Mouse (Mus musculus) liver, adult 2 months (tissue): ENCODE results near the gene Gm21981. TPM values are rescaled to one million over a fixed set of nuclear protein-coding genes. Genes with fewer than 3 reads are reported as not detected.

ENCODE experiments used
- DNase-seq: peaks from one replicate; pipeline ENCODE4 v3.0.0-alpha.2; 2011; ENCODE audit warnings: low read depth, low spot score; ENCODE audit errors: extremely low read depth
- H3K27ac ChIP-seq: fragments of 200-500 bp; replicated peaks from 2 replicates; pipeline ENCODE4 v1.5.1; 2012; ENCODE audit warnings: low read depth, mild to moderate bottlenecking, control low read depth, inconsistent platforms, low read length; ENCODE audit not compliant: insufficient read depth
- H3K27me3 ChIP-seq: fragments of 200-500 bp; 2 replicates; pipeline ENCODE4 v1.6.1; 2012; ENCODE audit warnings: mild to moderate bottlenecking, moderate library complexity, low read length, inconsistent platforms; ENCODE audit not compliant: control insufficient read depth, insufficient read depth
- H3K36me3 ChIP-seq: fragments of 200-500 bp; 2 replicates; pipeline ENCODE4 v1.6.1; 2012; ENCODE audit warnings: low read length, inconsistent platforms; ENCODE audit not compliant: control insufficient read depth, insufficient read depth
- H3K4me1 ChIP-seq: fragments of 200-500 bp; 2 replicates; pipeline ENCODE4 v1.6.1; 2011; ENCODE audit warnings: low read length; ENCODE audit not compliant: control insufficient read depth, insufficient read depth
- H3K4me3 ChIP-seq: fragments of 200-500 bp; 2 replicates; pipeline ENCODE4 v1.5.1; 2011; ENCODE audit warnings: low read depth, mild to moderate bottlenecking, control low read depth, low read length, moderate library complexity; ENCODE audit not compliant: insufficient read depth
- H3K79me2 ChIP-seq: fragments of 200-500 bp; 2 replicates; pipeline ENCODE4 v1.6.1; 2012; ENCODE audit warnings: inconsistent platforms, mild to moderate bottlenecking, low read length, moderate library complexity; ENCODE audit not compliant: control insufficient read depth, insufficient read depth
- H3K9ac ChIP-seq: fragments of 200-500 bp; 2 replicates; pipeline ENCODE4 v1.6.1; 2012; ENCODE audit warnings: low read depth, mild to moderate bottlenecking, control low read depth, inconsistent platforms, low read length
- CTCF ChIP-seq: fragments of 200-500 bp; IDR thresholded peaks from 2 replicates; pipeline ENCODE4 v1.5.1; 2011; ENCODE audit warnings: low read depth, low read length, control low read depth
- POLR2A ChIP-seq: fragments of 200-500 bp; IDR thresholded peaks from 2 replicates; pipeline ENCODE4 v1.6.1; 2011; ENCODE audit warnings: low read length, control low read depth; ENCODE audit not compliant: insufficient read depth; ENCODE audit errors: extremely low read depth
- WGBS: fragments of 180-500 bp; shearing (Covaris S2); methylation state at CpG from one replicate; pipeline ENCODE4 v1.1.7; 2018; 5-methylcytosine and 5-hydroxymethylcytosine counted together
- polyA plus RNA-seq: library from polyadenylated mRNA; depleted of rRNA; stranded (reverse); fragments of >200 nt; gene quantifications from 2 replicates; pipeline ENCODE4 v1.2.3, GENCODE M21; 2012
- total RNA-seq: library from RNA; depleted of rRNA; stranded (reverse); fragments of >200 nt; gene quantifications from 2 replicates; pipeline ENCODE4 v1.2.3, GENCODE M21; 2014

Gm21981 gene
- total and polyA plus RNA-seq, 2 experiments, result 0.09 to 0.46 TPM

DNA sequence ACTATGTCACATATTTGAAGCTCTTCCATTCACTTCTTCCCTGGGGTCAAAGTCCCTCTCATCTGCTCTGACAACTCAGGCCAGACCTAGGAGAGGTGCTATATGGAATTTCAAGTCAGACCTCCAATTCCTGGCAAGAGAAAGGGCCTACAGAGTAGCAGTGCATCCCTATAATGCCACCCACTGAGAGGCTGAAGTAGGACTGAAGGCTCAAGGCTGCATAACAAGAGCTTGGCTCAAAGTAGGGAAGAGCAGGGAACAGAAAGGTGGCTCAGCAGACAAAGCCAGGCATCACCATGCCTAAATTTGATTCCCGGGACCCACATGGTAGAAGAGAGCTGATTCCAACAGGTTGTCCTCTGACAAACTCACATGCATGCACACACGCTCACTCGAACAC, 2.6 kb downstream of the Gm21981 start:
- WGBS, result 97% methylated on average over 3 of the region's 3 CpGs
- no peaks in the 10 kb centered on the region for H3K36me3 ChIP-seq
- no peak overlapping the region for H3K9ac ChIP-seq
- H3K27me3 ChIP-seq, result no peaks in the 10 kb centered on the region
- no peaks in the 10 kb centered on the region; the same call in 1 of the 2 replicates for H3K79me2 ChIP-seq
- H3K4me1 ChIP-seq, result peaks cover 12% of the 10 kb centered on the region
- H3K27ac ChIP-seq, result no peak overlapping the region
- no peak overlapping the region for H3K4me3 ChIP-seq
- TF ChIP-seq CTCF (no peak), POLR2A (no peak)
- no peak for DNase-seq

DNA sequence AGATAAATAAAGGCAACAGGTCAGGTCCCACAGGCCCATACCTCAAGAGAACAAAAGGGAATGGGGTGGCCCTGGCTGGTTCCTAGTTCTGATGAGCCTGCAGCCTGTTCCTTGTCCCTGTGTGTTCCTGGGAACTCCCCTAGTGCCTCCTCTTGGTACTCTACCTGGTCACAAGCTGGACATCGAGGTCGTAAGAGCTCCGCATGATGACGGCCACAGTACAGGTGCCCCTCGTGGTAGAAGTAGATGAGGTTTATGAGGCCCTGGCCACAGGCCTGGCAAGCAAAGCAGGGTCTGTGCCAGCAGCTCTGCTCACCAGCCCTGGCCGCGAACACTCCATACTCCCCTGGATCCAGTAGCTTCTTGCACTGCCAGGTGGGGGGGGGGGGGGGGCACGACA, 4.4 kb downstream of the Gm21981 start:
- H3K27me3 ChIP-seq, result no peaks in the 10 kb centered on the region
- H3K36me3 ChIP-seq, result peaks cover 2% of the 10 kb centered on the region; the same call in 1 of the 2 replicates
- no peak overlapping the region for H3K4me3 ChIP-seq
- TF ChIP-seq POLR2A (no peak), CTCF (no peak)
- WGBS, result 88% methylated on average over 6 of the region's 8 CpGs
- no peak for DNase-seq
- no peak overlapping the region for H3K9ac ChIP-seq
- H3K4me1 ChIP-seq, result peaks cover 9% of the 10 kb centered on the region
- no peak overlapping the region for H3K27ac ChIP-seq
- H3K79me2 ChIP-seq, result no peaks in the 10 kb centered on the region; the same call in 1 of the 2 replicates

DNA sequence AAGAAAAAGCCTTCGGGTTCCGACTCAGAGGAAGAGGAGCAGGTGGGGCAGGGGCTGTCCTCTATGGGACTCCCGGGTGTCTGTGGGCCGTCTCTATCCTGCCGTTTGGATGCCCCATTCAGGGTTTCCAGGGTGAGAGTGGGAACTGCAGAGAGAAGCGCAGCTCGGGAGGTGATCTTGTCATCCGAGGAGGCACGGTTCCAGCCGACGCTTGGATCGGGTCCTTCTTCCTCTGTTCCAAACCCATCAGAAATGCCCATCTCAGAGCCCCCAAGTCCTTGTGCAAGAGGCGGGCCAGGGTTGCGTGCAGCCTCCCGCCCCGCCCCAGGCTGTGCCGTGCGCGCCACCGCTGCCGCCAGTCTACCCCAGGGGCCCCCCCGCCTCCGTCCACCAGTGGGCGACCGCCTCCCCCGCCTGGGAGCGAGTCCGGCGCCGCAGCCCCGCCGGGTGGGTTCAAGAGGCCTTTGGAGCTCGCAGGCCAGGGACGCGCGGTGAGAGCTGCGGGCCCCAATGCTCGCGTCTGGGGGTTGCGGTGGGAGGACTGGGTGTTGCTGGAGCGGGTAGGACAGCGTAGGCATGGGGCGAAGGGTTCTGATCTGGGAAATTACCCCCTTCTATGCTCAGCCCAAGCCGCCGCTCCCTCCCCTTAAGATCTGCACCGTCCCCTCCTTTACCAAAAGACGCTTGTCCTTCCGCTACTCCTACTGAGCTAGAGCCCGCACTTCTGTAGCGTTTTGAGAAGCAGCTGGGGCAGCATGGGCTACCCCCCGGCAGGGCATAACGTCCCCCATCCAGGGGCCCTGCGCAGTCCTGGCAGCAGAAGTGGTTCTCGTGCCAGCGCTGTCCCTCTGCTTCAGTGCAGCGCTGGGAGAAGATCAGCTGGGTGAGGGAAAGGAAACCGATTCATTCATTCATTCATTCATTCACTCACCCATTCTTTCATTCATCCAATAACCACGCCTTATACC, 5.4 kb downstream of the Gm21981 start, which contains the start of gene Frs3:
Gene Frs3 (plus strand): TSS at position 423 of the 968 bp plus-strand sequence.
- H3K27me3 ChIP-seq, result no peaks in the 10 kb centered on the region
- 13% methylated on average over 58 of the region's 58 CpGs for WGBS
- no peaks in the 10 kb centered on the region; the same call in 1 of the 2 replicates for H3K79me2 ChIP-seq
- TF ChIP-seq CTCF (no peak), POLR2A (0 out of 2 replicates have a peak, but pooled peaks have one; percentile 3)
- no peak for DNase-seq
- H3K4me3 ChIP-seq, result peak within 1 kb of the TSS; percentile 82
- peaks cover 8% of the 10 kb centered on the region; the same call in 1 of the 2 replicates for H3K36me3 ChIP-seq
- H3K4me1 ChIP-seq, result peaks cover 7% of the 10 kb centered on the region
- H3K27ac ChIP-seq, result peak within 1 kb of the TSS; percentile 81
- H3K9ac ChIP-seq, result peak within 1 kb of the TSS; percentile 86

DNA sequence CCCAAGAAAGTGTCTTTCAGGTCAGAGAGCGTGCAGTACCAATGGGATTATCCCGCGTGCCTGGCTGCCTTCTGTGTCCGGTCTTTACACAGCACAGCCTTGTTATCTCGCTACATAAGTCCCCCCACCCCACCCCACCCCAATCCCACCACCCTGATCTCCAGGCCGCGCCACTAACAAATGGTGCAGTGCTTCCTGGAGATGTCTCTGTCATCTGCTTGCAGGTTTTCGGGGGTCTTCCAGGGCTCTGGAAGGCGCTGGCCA, 6.0 kb downstream of the Gm21981 start, which contains the start of gene Tomm6:
Gene Tomm6 (minus strand): TSS at position 43 of the 264 bp plus-strand sequence.
- H3K27ac ChIP-seq, result peak within 1 kb of the TSS; percentile 81
- no peak for DNase-seq
- TF ChIP-seq CTCF (no peak), POLR2A (no peak)
- WGBS, result 0% methylated on average over 9 of the region's 9 CpGs
- H3K9ac ChIP-seq, result peak within 1 kb of the TSS; percentile 86
- H3K79me2 ChIP-seq, result no peaks in the 10 kb centered on the region; the same call in 1 of the 2 replicates
- H3K4me3 ChIP-seq, result peak within 1 kb of the TSS; percentile 82
- no peaks in the 10 kb centered on the region for H3K27me3 ChIP-seq
- peaks cover 7% of the 10 kb centered on the region for H3K4me1 ChIP-seq
- peaks cover 8% of the 10 kb centered on the region; the same call in 1 of the 2 replicates for H3K36me3 ChIP-seq

DNA sequence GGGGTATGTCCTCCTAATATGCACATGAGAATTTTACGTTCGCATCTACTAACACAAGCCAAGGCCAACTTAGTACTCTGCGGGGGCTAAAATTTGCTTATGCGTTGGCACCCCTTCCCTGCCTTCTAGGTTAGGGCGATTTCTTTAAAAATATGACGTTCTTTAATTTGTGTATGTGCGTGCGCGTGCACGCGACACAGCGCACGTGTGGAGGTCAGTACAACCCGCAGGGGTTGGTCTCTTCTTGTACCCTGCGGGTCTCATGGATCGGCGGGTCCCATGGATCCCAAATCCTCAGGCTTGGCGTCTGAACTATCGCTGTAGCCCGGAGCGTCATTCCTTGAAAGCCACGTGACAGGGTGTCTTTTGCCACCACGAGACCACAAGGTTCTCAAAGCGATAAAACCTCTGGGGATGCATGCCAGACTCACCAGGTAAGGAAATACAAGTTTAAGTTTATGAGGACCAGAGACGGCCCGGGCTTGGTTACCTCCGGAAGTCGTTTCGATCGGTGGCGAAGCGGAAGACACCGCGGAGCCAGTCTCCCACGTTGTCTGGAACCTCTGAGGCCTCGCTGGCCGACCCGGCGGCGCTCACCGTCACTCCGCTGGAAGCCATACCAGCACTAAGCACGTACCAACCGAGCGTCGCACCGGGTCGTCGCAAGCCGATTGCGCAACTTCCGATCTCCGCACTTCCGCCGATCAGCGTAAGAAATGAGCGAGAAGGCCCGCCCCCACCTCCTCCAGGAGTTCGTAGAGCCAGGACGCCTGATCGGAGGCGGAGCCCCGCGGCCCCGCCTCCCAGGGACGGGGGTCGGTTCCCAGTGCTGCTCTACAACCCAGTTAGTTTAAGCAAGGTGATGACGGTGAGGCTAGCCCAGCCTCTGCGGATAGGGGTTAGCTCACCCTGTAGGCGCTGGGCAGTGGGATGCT, 6.6 kb downstream of the Gm21981 start:
- peaks cover 8% of the 10 kb centered on the region; the same call in 1 of the 2 replicates for H3K36me3 ChIP-seq
- H3K27ac ChIP-seq, result peak overlapping the region; percentile 81
- H3K79me2 ChIP-seq, result no peaks in the 10 kb centered on the region; the same call in 1 of the 2 replicates
- peaks cover 7% of the 10 kb centered on the region for H3K4me1 ChIP-seq
- WGBS, result under 1% methylated on average over 70 of the region's 70 CpGs
- H3K9ac ChIP-seq, result peak overlapping the region; percentile 86
- peak overlapping the region; percentile 82 for H3K4me3 ChIP-seq
- TF ChIP-seq POLR2A (peak; percentile 80), CTCF (no peak)
- peak; percentile 93 for DNase-seq
- no peaks in the 10 kb centered on the region for H3K27me3 ChIP-seq
